Mouse (Mus musculus) cerebellum, adult 9-11 months (tissue): ENCODE data around the gene Gng8.
A peak's percentile ranks its signal among the peaks of the same experiment; 100 is the strongest.

Experiments
- DNase-seq: peaks from one replicate; pipeline ENCODE4 v3.0.0; 2022

The Gng8 gene

GRCm38 (mm10) chr7:16930850-16931249, 39.3 kb downstream of the Gng8 start:
- peak; percentile 80 for DNase-seq

GRCm38 (mm10) chr7:16931968-16932627, 40.5 kb downstream of the Gng8 start:
- DNase-seq: peak; percentile 88

GRCm38 (mm10) chr7:16932704-16933577, 41.4 kb downstream of the Gng8 start:
- peak; percentile 79 for DNase-seq

- DNase-seq: no peak
Measured at GRCm38 (mm10) chr7:16937312-16937711, 45.7 kb downstream of the Gng8 start.

- no peak for DNase-seq
Measured at GRCm38 (mm10) chr7:16938117-16938791, 46.7 kb downstream of the Gng8 start.

- peak; percentile 24 for DNase-seq
Measured at GRCm38 (mm10) chr7:16940292-16940691, 48.7 kb downstream of the Gng8 start.

GRCm38 (mm10) chr7:16942861-16943260, 51.3 kb downstream of the Gng8 start:
- DNase-seq: no peak

- DNase-seq: peak; percentile 94
Measured at GRCm38 (mm10) chr7:16944061-16944807, 52.6 kb downstream of the Gng8 start, which contains the start of gene Pnmal2. Gene Pnmal2 (plus strand): TSS chr7:16944682.

- DNase-seq: no peak
Measured at GRCm38 (mm10) chr7:16944808-16945315, 53.3 kb downstream of the Gng8 start.
